In genomic region chr2:108812367-108812766, GRCm38 (mm10) we compare ENCODE assay signal across 19 mouse cellular contexts.
"Had no signal": no experiment of that assay in that cellular context is flagged by ENCODE, and none has a peak within 500 bp of the region (broad histone marks: within the 10 kb centered on the region; RNA-seq: fewer than 3 reads in every experiment).

No protein-coding gene starts in this region.

- H3K9ac ChIP-seq: intestine, embryonic 15.5 days; kidney, embryonic 15.5 days; liver, embryonic 13.5 days; neural tube, embryonic 13.5 days had no signal

- H3K36me3 ChIP-seq: intestine, embryonic 15.5 days; kidney, embryonic 15.5 days; liver, embryonic 13.5 days; neural tube, embryonic 13.5 days had no signal

- H3K4me2 ChIP-seq: intestine, embryonic 15.5 days; kidney, embryonic 15.5 days; liver, embryonic 13.5 days; midbrain, embryonic 11.5 days; neural tube, embryonic 13.5 days had no signal

- ATAC-seq: intestine, embryonic 15.5 days; midbrain, embryonic 16.5 days had no signal

- H3K4me3 ChIP-seq: intestine, embryonic 15.5 days; kidney, embryonic 15.5 days; liver, embryonic 13.5 days; myocyte; neural tube, embryonic 13.5 days had no signal

- H3K4me1 ChIP-seq: intestine, embryonic 15.5 days; kidney, embryonic 15.5 days; liver, embryonic 13.5 days; neural tube, embryonic 13.5 days had no signal

- H3K27me3 ChIP-seq: intestine, embryonic 15.5 days; kidney, embryonic 15.5 days; liver, embryonic 13.5 days; neural tube, embryonic 13.5 days had no signal

- DNase-seq: kidney, adult 11 months; kidney, adult 8-10 months; kidney, postnatal 10 days; kidney, postnatal 36 days; layer of hippocampus, postnatal 36 days; liver, embryonic 13.5 days; lung, adult 2 months; lung, postnatal 14 days; lung, postnatal 4 days; retina, postnatal 1 day; thymus, adult 2 months; thymus, postnatal 14 days; thymus, postnatal 4 days had no signal

- H3K27ac ChIP-seq: intestine, embryonic 15.5 days; kidney, embryonic 15.5 days; liver, embryonic 13.5 days; neural tube, embryonic 13.5 days had no signal

- H3K9me3 ChIP-seq: intestine, embryonic 15.5 days; kidney, embryonic 15.5 days; liver, embryonic 13.5 days; neural tube, embryonic 13.5 days had no signal
